Mouse (Mus musculus): ENCODE data around the gene Selenop.

Selenop gene

GRCm38 (mm10) chr15:3269496-3269895 lies 1.1 kb downstream of the Selenop start:
- CTCF ChIA-PET, result no interaction called here
- POLR2A ChIA-PET, result no interaction called here

GRCm38 (mm10) chr15:3269996-3270645 lies 1.8 kb downstream of the Selenop start:
- ChIA-PET POLR2A (interaction anchor here in 1 of 4 experiments (0.8 kb wide), 1 partner anchor 15 kb away, joined by 4 read pairs; no protein-coding TSS in a partner anchor), CTCF (no interaction called here)

GRCm38 (mm10) chr15:3270646-3271077 lies 2.3 kb downstream of the Selenop start:
- POLR2A ChIA-PET, result interaction anchor here in 1 of 4 experiments (0.8 kb wide), 1 partner anchor 16 kb away, joined by 4 read pairs; no protein-coding TSS in a partner anchor

GRCm38 (mm10) chr15:3271216-3271615 lies 2.9 kb downstream of the Selenop start:
- POLR2A ChIA-PET, result interaction anchor here in 2 of 4 experiments (0.8 to 1.2 kb wide), 2 partner anchors 17 to 19 kb away, joined by 4 to 5 read pairs; no protein-coding TSS in a partner anchor

More at GRCm38 (mm10) chr15:3270646-3271077, 2.3 kb downstream of the Selenop start:
- CTCF ChIA-PET, result no interaction called here

GRCm38 (mm10) chr15:3273191-3273590 lies 4.8 kb downstream of the Selenop start:
- ChIA-PET POLR2A (interaction anchor here in 1 of 4 experiments (1.0 kb wide), 1 partner anchor 10 kb away, joined by 3 read pairs; no protein-coding TSS in a partner anchor), CTCF (no interaction called here)

More at GRCm38 (mm10) chr15:3271216-3271615, 2.9 kb downstream of the Selenop start:
- CTCF ChIA-PET, result no interaction called here

DNA sequence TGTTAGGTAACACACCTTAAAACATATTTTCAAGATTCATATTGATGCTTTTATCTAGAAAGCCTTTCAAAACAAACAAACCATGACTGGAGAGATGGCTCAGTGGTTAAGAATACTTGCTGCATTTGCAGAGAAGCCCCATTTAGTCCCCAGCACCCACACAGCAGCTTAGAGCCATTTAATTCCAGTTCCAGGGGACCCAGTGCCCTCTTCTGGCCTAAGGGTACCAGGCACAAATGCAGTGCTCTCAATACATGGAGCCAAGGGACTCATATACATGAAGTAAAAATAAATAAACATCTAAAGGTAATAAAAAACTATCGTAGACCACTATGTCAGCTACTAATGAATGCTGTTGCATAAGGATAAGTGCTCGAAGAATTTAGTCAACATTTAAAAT lies 9.0 kb downstream of the Selenop start:
- ChIA-PET POLR2A (no interaction called here), CTCF (interaction anchor here in 2 of 4 experiments (0.7 to 1.3 kb wide), 2 partner anchors 63 to 74 kb away, joined by 3 to 4 read pairs; no protein-coding TSS in a partner anchor)

DNA sequence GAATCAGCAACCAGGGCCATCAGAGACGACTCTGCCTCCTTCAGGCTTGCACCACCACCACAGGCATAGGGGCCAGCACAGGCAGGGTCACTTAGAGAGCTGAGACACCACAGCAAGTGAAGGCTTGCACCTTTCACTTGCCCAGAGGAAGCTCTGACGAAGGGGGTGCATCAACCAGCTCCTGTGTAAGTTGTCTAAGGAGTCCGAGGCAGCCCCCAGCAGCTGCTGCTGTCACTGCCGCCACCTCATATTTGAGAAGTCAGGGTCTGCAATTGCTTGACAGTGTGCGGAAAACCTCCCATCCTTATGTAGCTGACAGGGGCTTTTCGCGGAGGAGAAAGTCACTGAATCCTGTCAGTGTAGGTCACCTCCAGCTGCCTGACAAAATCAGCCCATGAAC lies 10.9 kb downstream of the Selenop start:
- POLR2A ChIA-PET, result interaction anchor here in 1 of 4 experiments (0.9 kb wide), 1 partner anchor 24 kb away, joined by 3 read pairs; the partner anchor contains the start of gene Ccdc152
- CTCF ChIA-PET, result interaction anchor here in 1 of 4 experiments (0.6 kb wide), 1 partner anchor 630 kb away, joined by 3 read pairs; no protein-coding TSS in a partner anchor

GRCm38 (mm10) chr15:3281216-3281615 lies 12.9 kb downstream of the Selenop start:
- ChIA-PET POLR2A (no interaction called here), CTCF (no interaction called here)

- POLR2A ChIA-PET, result no interaction called here
- CTCF ChIA-PET, result no interaction called here
Observed at GRCm38 (mm10) chr15:3281737-3282136, 13.4 kb downstream of the Selenop start.

DNA sequence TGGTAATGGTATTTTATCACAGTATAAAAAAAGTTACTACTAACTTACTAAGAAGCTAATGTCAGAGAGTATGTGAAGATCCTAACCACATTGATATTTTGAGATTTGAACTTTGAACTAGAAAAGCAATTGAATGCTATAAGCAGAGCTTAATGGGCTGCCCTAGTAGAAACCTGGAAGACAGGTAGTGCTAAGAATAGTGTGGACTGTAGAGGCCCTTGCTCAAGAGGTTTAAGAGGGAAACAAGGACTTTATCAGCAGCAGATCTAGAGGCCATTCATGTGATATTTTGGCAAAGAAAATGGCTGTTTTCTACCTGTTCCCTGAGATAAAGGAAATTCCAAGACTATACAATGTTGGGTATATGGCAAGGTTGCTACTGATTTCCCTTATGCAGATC lies 17.7 kb downstream of the Selenop start:
- CTCF ChIA-PET, result no interaction called here
- POLR2A ChIA-PET, result no interaction called here

DNA sequence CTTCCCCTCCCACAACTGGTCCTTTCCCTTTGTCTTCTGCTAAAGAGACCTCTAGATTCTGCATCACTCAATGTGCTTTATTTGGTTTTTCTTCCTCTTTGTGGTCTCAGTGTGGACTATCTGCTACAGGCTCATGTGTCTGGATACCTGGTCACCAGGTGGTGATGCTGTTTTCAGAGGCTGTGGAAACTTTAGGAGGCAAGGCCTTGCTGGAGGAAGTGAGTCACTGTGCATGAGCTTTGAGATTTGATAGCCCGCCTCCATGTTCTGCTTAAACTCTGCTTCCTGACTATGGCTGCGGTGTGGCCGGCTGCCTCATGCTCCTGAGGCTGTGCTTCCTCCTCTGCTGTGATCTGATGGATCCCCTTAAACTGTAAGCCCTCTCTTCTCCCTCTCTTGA lies 22.1 kb downstream of the Selenop start:
- ChIA-PET CTCF (no interaction called here), POLR2A (no interaction called here)

GRCm38 (mm10) chr15:3293477-3293876 lies 25.1 kb downstream of the Selenop start:
- ChIA-PET POLR2A (interaction anchor here in 1 of 4 experiments (1.2 kb wide), 1 partner anchor 9 kb away, joined by 3 read pairs; the partner anchor contains the start of gene Ccdc152), CTCF (no interaction called here)

DNA sequence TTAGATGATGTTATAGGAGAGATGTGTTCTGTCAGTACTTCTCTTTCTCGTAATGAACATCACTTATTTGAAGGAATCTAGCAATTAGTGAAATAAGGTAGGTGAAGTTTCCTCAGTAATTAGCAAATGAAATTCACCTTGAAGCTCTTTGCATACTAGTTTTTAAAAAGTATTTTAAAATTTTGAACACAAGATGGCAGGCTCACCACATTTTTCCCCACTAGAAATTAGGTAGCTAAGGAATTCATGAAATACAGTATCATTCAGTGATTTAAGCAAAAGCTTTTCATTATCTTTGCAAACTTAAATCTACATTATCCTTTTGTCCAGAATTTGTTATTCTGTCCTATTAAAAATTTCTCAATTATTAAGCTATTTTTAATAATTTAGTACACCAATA lies 27.6 kb downstream of the Selenop start:
- POLR2A ChIA-PET, result no interaction called here

GRCm38 (mm10) chr15:3297615-3298014 lies 29.3 kb downstream of the Selenop start:
- CTCF ChIA-PET, result interaction anchor here in 1 of 4 experiments (0.6 kb wide), 1 partner anchor 611 kb away, joined by 3 read pairs; no protein-coding TSS in a partner anchor
- POLR2A ChIA-PET, result no interaction called here

More for the DNA sequence above, 27.6 kb downstream of the Selenop start:
- CTCF ChIA-PET, result no interaction called here

GRCm38 (mm10) chr15:3300361-3301100 lies 32.2 kb downstream of the Selenop start:
- POLR2A ChIA-PET, result no interaction called here
- CTCF ChIA-PET, result no interaction called here

DNA sequence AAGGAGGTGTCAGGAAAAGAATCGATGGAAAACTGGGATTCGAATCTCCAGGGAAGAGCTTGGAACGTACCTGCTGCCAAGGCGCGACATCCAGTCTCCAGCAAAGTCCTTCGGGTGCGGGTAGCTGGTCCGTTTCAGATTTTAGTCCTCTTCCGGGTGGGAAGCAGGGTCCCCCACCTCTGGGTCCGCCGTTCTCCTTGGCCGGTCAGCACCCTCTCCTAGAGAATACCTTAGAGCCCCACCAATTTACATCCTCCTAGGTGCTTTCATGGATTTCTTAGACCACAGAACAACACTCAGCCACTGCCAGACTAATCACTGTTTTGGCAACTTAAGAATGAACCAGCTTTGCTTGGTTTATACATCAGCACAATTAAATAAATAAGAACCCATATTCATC lies 35.1 kb downstream of the Selenop start, which contains the start of gene Ccdc152:
Gene Ccdc152, minus strand, starts transcription at position 101 of the 400 bp plus-strand sequence.
- POLR2A ChIA-PET, result interaction anchor here in 1 of 4 experiments (1.4 kb wide), 2 partner anchors 9 to 25 kb away, joined by 3 read pairs; no protein-coding TSS in a partner anchor

GRCm38 (mm10) chr15:3309856-3310255 lies 41.5 kb downstream of the Selenop start:
- CTCF ChIA-PET, result interaction anchor here in 1 of 4 experiments (0.6 kb wide), 1 partner anchor 15 kb away, joined by 4 read pairs; no protein-coding TSS in a partner anchor
- POLR2A ChIA-PET, result interaction anchor here in 1 of 4 experiments (0.7 kb wide), 1 partner anchor 77 kb away, joined by 3 read pairs; no protein-coding TSS in a partner anchor

More for the DNA sequence above, 35.1 kb downstream of the Selenop start, which contains the start of gene Ccdc152:
- CTCF ChIA-PET, result no interaction called here

- ChIA-PET POLR2A (no interaction called here), CTCF (interaction anchor here in 1 of 4 experiments (0.6 kb wide), 1 partner anchor 11 kb away, joined by 3 read pairs; no protein-coding TSS in a partner anchor)
Observed at GRCm38 (mm10) chr15:3312937-3313336, 44.6 kb downstream of the Selenop start.

DNA sequence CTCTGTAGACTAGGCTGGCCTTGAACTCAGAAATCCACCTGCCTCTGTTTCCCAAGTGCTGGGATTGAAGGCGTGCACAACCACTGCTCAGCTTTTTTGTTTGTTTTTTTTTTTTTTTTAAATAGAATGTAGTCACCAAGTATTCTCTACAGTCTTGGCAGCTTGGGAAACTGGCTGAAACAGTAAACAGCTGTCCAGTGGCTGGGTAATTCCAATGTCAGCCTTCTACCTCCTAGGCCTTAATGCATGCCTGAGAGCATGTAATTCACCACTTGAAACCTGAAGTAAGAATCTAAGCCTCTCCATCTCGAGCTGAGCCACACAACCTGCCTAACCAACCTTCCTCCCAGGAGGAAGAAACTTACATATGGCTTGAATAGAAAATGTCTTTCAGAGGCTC lies 48.3 kb downstream of the Selenop start:
- POLR2A ChIA-PET, result no interaction called here

DNA sequence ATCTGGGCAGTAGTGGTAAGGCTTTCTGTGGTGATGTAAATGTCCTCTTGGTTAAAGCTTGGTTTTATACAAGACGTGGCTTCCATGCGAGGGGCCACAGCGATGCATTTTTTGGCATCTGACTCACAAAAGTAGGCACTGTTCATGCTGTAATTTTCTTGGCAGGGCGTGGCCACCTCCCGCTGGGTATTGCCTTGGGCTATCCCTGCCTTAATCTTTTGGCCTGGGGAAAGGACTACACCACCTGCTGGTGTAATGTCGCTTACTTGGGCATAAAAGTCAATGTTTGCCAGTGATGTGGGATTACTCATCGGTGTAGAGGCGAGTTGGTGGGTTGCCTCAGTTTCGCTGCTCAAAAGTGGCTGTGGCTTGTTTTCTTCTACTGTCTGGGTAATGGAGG lies 51.6 kb downstream of the Selenop start:
- ChIA-PET CTCF (no interaction called here), POLR2A (no interaction called here)

More for the DNA sequence above, 48.3 kb downstream of the Selenop start:
- CTCF ChIA-PET, result no interaction called here
